Mouse (Mus musculus): Measurements from ENCODE around the gene Kcnk13. TPM values are rescaled to one million over a fixed set of nuclear protein-coding genes. Genes with fewer than 3 reads are reported as not detected.

Gene Kcnk13
- polyA plus RNA-seq, 1 experiment from 2014 or later, result 0.66 TPM

- Histone ChIP-seq H3K4me2 (ENCODE audit: low read depth) (no peak overlapping the region), H3K9ac (ENCODE audit: low read length) (no peak overlapping the region), H3K4me3 (ENCODE audit: low read depth, low read length) (no peak overlapping the region), H3K27ac (ENCODE audit: low read depth, low read length) (no peak overlapping the region), H3K9me3 (ENCODE audit: control insufficient read depth, low read length) (no peaks in the 10 kb centered on the region), H3K36me3 (ENCODE audit: control insufficient read depth, insufficient read depth, low read length) (no peaks in the 10 kb centered on the region), H3K27me3 (ENCODE audit: control insufficient read depth, insufficient read depth, low read length) (no peaks in the 10 kb centered on the region), H3K4me1 (ENCODE audit: control insufficient read depth, insufficient read depth, low read length) (no peaks in the 10 kb centered on the region)
- ATAC-seq (ENCODE audit: insufficient read depth, low FRiP score, low TSS enrichment) (no peak; the same call in 1 of the 2 replicates), DNase-seq (ENCODE audit: low spot score) (no peak)
- WGBS, result 52% methylated on average over 9 of the region's 9 CpGs
Measured at GRCm38 (mm10) chr12:99958068-99959060, 5.9 kb upstream of the Kcnk13 start.

- ATAC-seq (ENCODE audit: insufficient read depth, low FRiP score, low TSS enrichment) (no peak), DNase-seq (ENCODE audit: low spot score) (no peak)
- Histone ChIP-seq H3K9me3 (ENCODE audit: control insufficient read depth, low read length) (no peaks in the 10 kb centered on the region), H3K4me2 (ENCODE audit: low read depth) (no peak overlapping the region), H3K4me1 (ENCODE audit: control insufficient read depth, insufficient read depth, low read length) (no peaks in the 10 kb centered on the region), H3K27ac (ENCODE audit: low read depth, low read length) (no peak overlapping the region), H3K9ac (ENCODE audit: low read length) (no peak overlapping the region), H3K27me3 (ENCODE audit: control insufficient read depth, insufficient read depth, low read length) (peaks cover 7% of the 10 kb centered on the region), H3K4me3 (ENCODE audit: low read depth, low read length) (no peak overlapping the region), H3K36me3 (ENCODE audit: control insufficient read depth, insufficient read depth, low read length) (no peaks in the 10 kb centered on the region)
Measured at GRCm38 (mm10) chr12:99959291-99959690, 5.0 kb upstream of the Kcnk13 start.

DNA sequence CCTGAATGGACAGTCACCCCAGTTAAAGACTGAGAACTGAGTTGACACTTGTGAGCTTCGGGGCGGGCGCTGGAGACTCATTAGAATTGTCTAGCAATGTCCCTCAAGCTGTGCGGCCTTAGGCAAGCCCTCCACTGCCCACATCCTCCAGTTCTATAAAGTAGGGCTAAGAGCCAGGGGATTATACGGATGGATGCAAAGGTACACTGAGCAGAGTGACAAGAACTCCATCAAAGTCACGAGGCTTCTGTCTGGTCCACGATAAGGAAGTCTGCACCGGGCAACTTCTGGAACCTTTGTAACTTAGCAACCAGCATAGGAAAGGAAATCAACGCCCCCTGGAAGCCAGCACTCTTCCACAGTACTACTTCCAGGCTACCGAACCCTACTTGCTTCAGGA, 4.4 kb upstream of the Kcnk13 start:
- H3K9me3 ChIP-seq (ENCODE audit: control insufficient read depth, low read length), result no peaks in the 10 kb centered on the region
- H3K9ac ChIP-seq (ENCODE audit: low read length), result no peak overlapping the region
- 28% methylated on average over 10 of the region's 10 CpGs for WGBS
- ATAC-seq (ENCODE audit: insufficient read depth, low FRiP score, low TSS enrichment) (no peak), DNase-seq (ENCODE audit: low spot score) (no peak)
- no peak overlapping the region for H3K27ac ChIP-seq (ENCODE audit: low read depth, low read length)
- no peak overlapping the region for H3K4me3 ChIP-seq (ENCODE audit: low read depth, low read length)
- H3K4me1 ChIP-seq (ENCODE audit: control insufficient read depth, insufficient read depth, low read length), result 0 out of 2 replicates have a peak, but pooled peaks cover 2% of the 10 kb centered on the region
- peaks cover 13% of the 10 kb centered on the region for H3K27me3 ChIP-seq (ENCODE audit: control insufficient read depth, insufficient read depth, low read length)
- no peak overlapping the region for H3K4me2 ChIP-seq (ENCODE audit: low read depth)
- no peaks in the 10 kb centered on the region for H3K36me3 ChIP-seq (ENCODE audit: control insufficient read depth, insufficient read depth, low read length)

DNA sequence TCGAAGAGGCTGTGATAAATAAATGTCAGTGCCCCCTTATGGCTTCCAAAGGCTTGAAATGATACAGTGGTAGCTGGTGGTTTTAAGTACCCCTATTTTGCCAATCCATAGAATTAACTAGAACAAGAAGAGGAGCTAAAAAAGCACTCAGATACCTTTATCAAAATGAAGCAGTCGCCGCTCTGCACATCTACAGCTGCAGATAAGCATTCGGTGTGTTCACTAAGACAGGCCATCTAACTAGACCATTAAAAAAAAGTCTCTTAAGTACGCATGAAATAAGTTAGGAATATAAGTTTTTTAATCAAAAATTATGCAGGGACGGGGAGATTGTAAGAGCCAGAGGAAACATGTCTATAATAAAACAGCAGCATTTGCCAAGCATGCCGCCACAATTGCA, 3.6 kb upstream of the Kcnk13 start:
- DNase-seq (ENCODE audit: low spot score), result no peak
- no peak overlapping the region for H3K4me3 ChIP-seq (ENCODE audit: low read depth, low read length)
- H3K27ac ChIP-seq (ENCODE audit: low read depth, low read length), result no peak overlapping the region
- WGBS, result 95% methylated on average over 7 of the region's 7 CpGs
- H3K4me2 ChIP-seq (ENCODE audit: low read depth), result no peak overlapping the region
- H3K9me3 ChIP-seq (ENCODE audit: control insufficient read depth, low read length), result no peaks in the 10 kb centered on the region
- peaks cover 21% of the 10 kb centered on the region for H3K27me3 ChIP-seq (ENCODE audit: control insufficient read depth, insufficient read depth, low read length)
- H3K4me1 ChIP-seq (ENCODE audit: control insufficient read depth, insufficient read depth, low read length), result 0 out of 2 replicates have a peak, but pooled peaks cover 4% of the 10 kb centered on the region
- ATAC-seq (ENCODE audit: insufficient read depth, low FRiP score, low TSS enrichment), result no peak
- no peak overlapping the region for H3K9ac ChIP-seq (ENCODE audit: low read length)
- H3K36me3 ChIP-seq (ENCODE audit: control insufficient read depth, insufficient read depth, low read length), result no peaks in the 10 kb centered on the region

DNA sequence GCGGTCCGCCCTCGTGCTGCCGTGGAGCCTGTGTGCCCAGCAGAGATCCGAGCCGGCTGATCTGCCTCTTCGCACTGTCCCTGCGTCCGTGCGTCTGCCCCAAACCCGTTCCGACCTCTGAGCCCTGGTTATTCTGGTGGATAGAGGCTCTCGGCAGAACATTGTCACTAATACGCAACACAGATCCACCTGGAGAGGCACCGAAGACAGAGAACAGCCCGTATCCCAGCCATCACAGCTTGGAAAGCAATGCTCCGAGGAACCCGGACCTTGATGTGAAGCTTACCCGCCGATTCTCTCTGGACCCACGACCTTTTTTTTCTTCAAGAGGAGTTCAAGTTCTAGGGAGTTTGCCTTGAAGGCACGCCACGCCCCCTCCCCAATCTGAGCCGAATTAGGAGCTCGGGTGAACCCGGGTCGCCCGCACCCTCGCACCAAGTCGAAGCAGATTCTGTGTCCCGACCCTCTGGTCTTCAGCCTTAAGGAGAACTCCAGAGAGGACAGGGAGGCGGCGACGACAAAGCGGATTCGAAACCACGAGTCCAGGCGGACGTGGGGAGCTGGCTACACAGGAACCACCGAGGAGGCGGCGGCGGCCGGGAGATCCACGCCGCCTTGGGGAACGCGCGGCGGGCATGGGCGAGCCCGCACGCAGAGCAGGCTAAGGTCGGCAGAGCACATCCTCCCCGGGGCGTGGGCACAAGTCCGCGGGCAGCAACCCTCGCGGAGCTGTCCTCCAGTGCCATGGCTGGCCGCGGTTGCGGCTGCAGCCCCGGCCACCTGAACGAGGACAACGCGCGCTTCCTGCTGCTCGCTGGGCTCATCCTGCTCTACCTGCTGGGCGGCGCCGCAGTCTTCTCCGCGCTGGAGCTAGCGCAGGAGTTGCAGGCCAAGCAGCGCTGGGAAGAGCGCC, 1.2 kb downstream of the Kcnk13 start:
- H3K9me3 ChIP-seq (ENCODE audit: control insufficient read depth, low read length), result no peaks in the 10 kb centered on the region
- H3K27ac ChIP-seq (ENCODE audit: low read depth, low read length), result no peak overlapping the region
- H3K4me2 ChIP-seq (ENCODE audit: low read depth), result peak overlapping the region; percentile 87
- peak; percentile 43 for ATAC-seq (ENCODE audit: insufficient read depth, low FRiP score, low TSS enrichment)
- peaks cover 51% of the 10 kb centered on the region for H3K27me3 ChIP-seq (ENCODE audit: control insufficient read depth, insufficient read depth, low read length)
- H3K36me3 ChIP-seq (ENCODE audit: control insufficient read depth, insufficient read depth, low read length), result no peaks in the 10 kb centered on the region
- H3K9ac ChIP-seq (ENCODE audit: low read length), result peak overlapping the region; percentile 37
- DNase-seq (ENCODE audit: low spot score), result peak; percentile 46
- peak overlapping the region; percentile 52 for H3K4me3 ChIP-seq (ENCODE audit: low read depth, low read length)
- whole genome bisulfite sequencing, result under 1% methylated on average over 76 of the region's 77 CpGs
- peaks cover 9% of the 10 kb centered on the region; the same call in 1 of the 2 replicates for H3K4me1 ChIP-seq (ENCODE audit: control insufficient read depth, insufficient read depth, low read length)

DNA sequence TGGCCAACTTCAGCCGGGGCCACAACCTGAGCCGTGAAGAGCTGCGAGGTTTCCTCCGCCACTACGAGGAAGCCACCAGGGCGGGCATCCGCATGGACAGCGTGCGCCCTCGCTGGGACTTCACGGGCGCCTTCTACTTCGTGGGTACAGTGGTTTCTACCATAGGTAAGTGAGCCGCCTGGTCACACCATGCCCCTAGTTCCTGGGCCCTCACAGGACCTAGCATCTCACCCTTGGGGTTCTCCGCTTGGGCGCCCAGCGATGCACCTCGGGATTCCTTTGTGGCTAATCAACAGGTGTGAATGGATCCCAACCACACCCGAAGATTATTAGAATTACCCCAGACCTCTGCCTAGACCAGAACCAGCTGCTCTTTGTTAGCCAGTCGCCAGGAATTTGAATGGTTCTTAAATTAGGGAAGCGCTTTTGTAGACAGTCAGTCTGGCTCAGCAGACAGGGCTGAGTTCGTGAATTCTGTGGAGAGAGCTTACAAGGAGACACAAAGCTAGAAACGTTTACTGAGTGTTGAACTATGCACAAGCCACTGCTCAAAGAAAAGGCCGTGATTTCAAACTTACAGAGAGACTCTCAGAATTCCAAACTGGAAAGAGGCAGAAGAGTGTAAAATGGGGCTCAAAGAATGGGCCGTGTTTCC, 1.9 kb downstream of the Kcnk13 start:
- no peak for ATAC-seq (ENCODE audit: insufficient read depth, low FRiP score, low TSS enrichment)
- H3K4me3 ChIP-seq (ENCODE audit: low read depth, low read length), result peak overlapping the region; percentile 52

GRCm38 (mm10) chr12:99966881-99967363, 2.6 kb downstream of the Kcnk13 start:
- WGBS, result 14% methylated on average over 12 of the region's 12 CpGs
- no peak for ATAC-seq (ENCODE audit: insufficient read depth, low FRiP score, low TSS enrichment)
- H3K4me2 ChIP-seq (ENCODE audit: low read depth), result no peak overlapping the region

More for the DNA sequence above, 1.9 kb downstream of the Kcnk13 start:
- Histone ChIP-seq H3K9ac (ENCODE audit: low read length) (peak overlapping the region; percentile 37), H3K4me1 (ENCODE audit: control insufficient read depth, insufficient read depth, low read length) (peaks cover 9% of the 10 kb centered on the region; the same call in 1 of the 2 replicates), H3K27ac (ENCODE audit: low read depth, low read length) (no peak overlapping the region), H3K9me3 (ENCODE audit: control insufficient read depth, low read length) (no peaks in the 10 kb centered on the region), H3K27me3 (ENCODE audit: control insufficient read depth, insufficient read depth, low read length) (peaks cover 51% of the 10 kb centered on the region), H3K36me3 (ENCODE audit: control insufficient read depth, insufficient read depth, low read length) (no peaks in the 10 kb centered on the region), H3K4me2 (ENCODE audit: low read depth) (peak overlapping the region; percentile 87)
- 2% methylated on average over 25 of the region's 25 CpGs for WGBS
- no peak for DNase-seq (ENCODE audit: low spot score)

DNA sequence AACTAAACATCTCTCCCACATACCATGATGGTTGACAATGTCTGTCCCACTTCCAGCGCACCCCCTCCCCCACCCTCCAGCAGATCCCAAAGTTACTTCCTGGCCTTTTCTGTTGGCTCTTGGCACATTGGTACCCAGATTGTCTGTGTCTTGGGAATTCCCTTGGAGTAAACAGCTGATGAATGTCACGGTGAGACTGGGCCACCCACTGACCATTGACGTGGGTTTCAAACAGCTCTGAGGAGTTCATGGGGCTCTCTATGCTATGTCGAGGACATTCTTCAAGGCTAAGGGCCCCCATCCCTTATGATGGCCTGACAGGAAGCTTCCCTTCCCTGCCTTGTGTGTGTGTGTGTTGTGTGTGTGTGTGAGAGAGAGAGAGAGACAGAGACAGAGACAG, 5.6 kb downstream of the Kcnk13 start:
- Histone ChIP-seq H3K4me1 (ENCODE audit: control insufficient read depth, insufficient read depth, low read length) (peaks cover 7% of the 10 kb centered on the region; the same call in 1 of the 2 replicates), H3K27ac (ENCODE audit: low read depth, low read length) (no peak overlapping the region), H3K9me3 (ENCODE audit: control insufficient read depth, low read length) (no peaks in the 10 kb centered on the region), H3K36me3 (ENCODE audit: control insufficient read depth, insufficient read depth, low read length) (no peaks in the 10 kb centered on the region), H3K4me3 (ENCODE audit: low read depth, low read length) (no peak overlapping the region), H3K4me2 (ENCODE audit: low read depth) (no peak overlapping the region), H3K27me3 (ENCODE audit: control insufficient read depth, insufficient read depth, low read length) (peaks cover 38% of the 10 kb centered on the region), H3K9ac (ENCODE audit: low read length) (no peak overlapping the region)
- WGBS, result 81% methylated on average over 4 of the region's 4 CpGs
- ATAC-seq (ENCODE audit: insufficient read depth, low FRiP score, low TSS enrichment) (no peak), DNase-seq (ENCODE audit: low spot score) (no peak)

More at GRCm38 (mm10) chr12:99966881-99967363, 2.6 kb downstream of the Kcnk13 start:
- Histone ChIP-seq H3K4me3 (ENCODE audit: low read depth, low read length) (no peak overlapping the region), H3K36me3 (ENCODE audit: control insufficient read depth, insufficient read depth, low read length) (no peaks in the 10 kb centered on the region), H3K9ac (ENCODE audit: low read length) (no peak overlapping the region), H3K27ac (ENCODE audit: low read depth, low read length) (no peak overlapping the region), H3K27me3 (ENCODE audit: control insufficient read depth, insufficient read depth, low read length) (peaks cover 51% of the 10 kb centered on the region), H3K9me3 (ENCODE audit: control insufficient read depth, low read length) (no peaks in the 10 kb centered on the region), H3K4me1 (ENCODE audit: control insufficient read depth, insufficient read depth, low read length) (peaks cover 9% of the 10 kb centered on the region; the same call in 1 of the 2 replicates)
- peak; percentile 20 for DNase-seq (ENCODE audit: low spot score)
